Mouse (Mus musculus): ENCODE measurements around the gene Slc35g3. TPM values are rescaled to one million over a fixed set of nuclear protein-coding genes. Genes with fewer than 3 reads are reported as not detected.

Slc35g3 gene
- total and polyA plus RNA-seq, 3 experiments, result not detected

DNA sequence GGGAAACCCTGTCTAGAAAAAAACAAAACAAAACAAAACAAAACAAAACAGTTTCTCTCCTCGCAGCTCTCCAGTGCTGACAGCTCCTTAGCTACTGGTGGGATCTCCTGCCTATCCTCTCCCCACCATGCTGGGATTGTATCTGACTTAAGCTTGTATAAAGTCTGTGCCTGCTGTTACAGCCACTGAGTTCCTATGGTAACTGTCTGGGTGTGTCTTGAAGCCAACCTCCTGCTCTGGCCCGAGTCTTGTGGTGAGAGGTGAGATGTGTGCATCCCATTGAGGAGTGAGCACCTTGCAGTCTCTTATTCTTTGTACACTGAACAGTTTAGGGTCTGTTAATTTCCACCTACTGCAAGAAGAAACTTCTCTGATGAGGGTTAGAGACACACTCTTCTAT lies 38.7 kb downstream of the Slc35g3 start:
- TF ChIP-seq EP300 (IDR thresholded peaks at IDR 0.05; ENCODE audit: low read length), result no peak
- TF ChIP-seq ELF1 (IDR thresholded peaks at IDR 0.05; ENCODE audit: low read depth, low read length), result no peak
- no peak for TF ChIP-seq ETS1 (conservative IDR thresholded peaks at IDR 0.05; ENCODE audit: low read depth, low read length)
- no peak for TF ChIP-seq UBTF (IDR thresholded peaks at IDR 0.05; ENCODE audit: low read depth, low read length)
- TF ChIP-seq CHD2 (IDR thresholded peaks at IDR 0.05; ENCODE audit: low read length), result no peak
- TF ChIP-seq POLR2AphosphoS2 (IDR thresholded peaks at IDR 0.05; ENCODE audit: low read depth, low read length), result no peak
- TF ChIP-seq JUND (conservative IDR thresholded peaks at IDR 0.05; ENCODE audit: low read depth, low read length), result no peak
- TF ChIP-seq MXI1 (IDR thresholded peaks at IDR 0.05; ENCODE audit: low read depth, low read length), result no peak
- no peak overlapping the region for H3K4me3 ChIP-seq (replicated peaks in 1 of 3; ENCODE audit: low read depth in 2 of 3, low read length in 2 of 3, poor library complexity in 1 of 3)
- no peak for DNase-seq (ENCODE audit: extremely low read depth)
- H3K4me1 ChIP-seq (ENCODE audit: control insufficient read depth in 1 of 2, insufficient read depth in 2 of 2), result no peaks in the 10 kb centered on the region; a peak in 1 of 4 replicates
- no peaks in the 10 kb centered on the region for H3K27me3 ChIP-seq (replicated peaks)
- no peaks in the 10 kb centered on the region for H3K79me2 ChIP-seq (replicated peaks; ENCODE audit: control insufficient read depth, extremely low read depth, insufficient read depth, poor library complexity, severe bottlenecking)
- no peak overlapping the region for H3K9ac ChIP-seq (ENCODE audit: insufficient read depth, low read depth)
- no peak overlapping the region for H3K4me2 ChIP-seq (ENCODE audit: insufficient read depth, low read depth, poor library complexity, severe bottlenecking)
- dilution Hi-C loops (cut with MboI; ENCODE audit: extremely low pct_ligation_motif_present, extremely low pct_unique_long_range_greater_than_20kb, low sequenced_read_pairs) (no loop called here), in situ Hi-C loops (cut with MboI; ENCODE audit: low pct_ligation_motif_present, low pct_unique_long_range_greater_than_20kb, low sequenced_read_pairs) (no loop called here)
- H3K9me3 ChIP-seq (replicated peaks; ENCODE audit: low read length), result no peaks in the 10 kb centered on the region
- H3K27ac ChIP-seq (ENCODE audit: insufficient read depth, low read depth), result no peak overlapping the region
- H3K36me3 ChIP-seq (replicated peaks in 1 of 2; ENCODE audit: control insufficient read depth in 1 of 2, insufficient read depth in 1 of 2, low read length in 1 of 2), result no peaks in the 10 kb centered on the region

DNA sequence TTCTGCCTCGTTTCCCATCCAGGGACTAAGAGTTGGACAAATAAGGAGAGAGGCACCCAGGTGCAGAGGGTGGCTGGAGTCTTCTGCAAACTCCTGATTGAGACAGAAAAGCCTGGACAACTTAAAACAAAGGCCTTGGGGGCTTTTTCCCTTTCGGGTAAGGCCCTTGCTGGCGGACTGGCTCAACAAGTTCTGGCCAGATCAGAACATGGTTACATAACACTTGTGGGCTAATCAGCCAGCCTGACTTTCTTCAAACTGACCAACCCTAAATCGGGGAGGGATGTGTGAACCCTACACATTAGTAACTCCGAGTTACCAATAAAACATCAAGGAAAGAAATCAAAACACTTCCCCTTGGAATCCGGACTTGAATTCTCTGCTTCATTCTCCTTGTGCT lies 40.9 kb downstream of the Slc35g3 start:
- no peak overlapping the region for H3K27ac ChIP-seq (ENCODE audit: insufficient read depth, low read depth)
- H3K9ac ChIP-seq (ENCODE audit: insufficient read depth, low read depth), result no peak overlapping the region
- H3K4me1 ChIP-seq (ENCODE audit: control insufficient read depth in 1 of 2, insufficient read depth in 2 of 2), result no peaks in the 10 kb centered on the region; a peak in 1 of 4 replicates
- no peak for DNase-seq (ENCODE audit: extremely low read depth)
- in situ Hi-C loops (cut with MboI; ENCODE audit: low pct_ligation_motif_present, low pct_unique_long_range_greater_than_20kb, low sequenced_read_pairs) (no loop called here), dilution Hi-C loops (cut with MboI; ENCODE audit: extremely low pct_ligation_motif_present, extremely low pct_unique_long_range_greater_than_20kb, low sequenced_read_pairs) (no loop called here)
- no peak for TF ChIP-seq BHLHE40 (IDR thresholded peaks at IDR 0.05; ENCODE audit: low read depth, low read length)
- TF ChIP-seq UBTF (IDR thresholded peaks at IDR 0.05; ENCODE audit: low read depth, low read length), result no peak
- no peak for TF ChIP-seq JUN (IDR thresholded peaks at IDR 0.05; ENCODE audit: insufficient read depth, low read depth, low read length)
- TF ChIP-seq E2F4 (IDR thresholded peaks at IDR 0.05; ENCODE audit: insufficient replicate concordance, low read depth, low read length), result no peak
- no peak for TF ChIP-seq KAT2A (IDR thresholded peaks at IDR 0.05; ENCODE audit: insufficient replicate concordance, low read length)
- no peak for TF ChIP-seq RAD21 (IDR thresholded peaks at IDR 0.05; ENCODE audit: low read depth, low read length)
- TF ChIP-seq MXI1 (IDR thresholded peaks at IDR 0.05; ENCODE audit: low read depth, low read length), result no peak
- TF ChIP-seq CHD1 (IDR thresholded peaks at IDR 0.05; ENCODE audit: low read depth, low read length), result no peak
- no peak for TF ChIP-seq NRF1 (IDR thresholded peaks at IDR 0.05; ENCODE audit: low read depth, low read length)
- TF ChIP-seq MAX (IDR thresholded peaks at IDR 0.05; ENCODE audit: low read length), result no peak
- TF ChIP-seq MAZ (IDR thresholded peaks at IDR 0.05; ENCODE audit: low read depth, low read length), result no peak
- TF ChIP-seq TCF12 (IDR thresholded peaks at IDR 0.05; ENCODE audit: low read depth, low read length), result no peak
- no peak for TF ChIP-seq POLR2A (IDR thresholded peaks at IDR 0.05; ENCODE audit: low read depth, low read length)
- TF ChIP-seq PAX5 (IDR thresholded peaks at IDR 0.05; ENCODE audit: low read length), result no peak
- H3K79me2 ChIP-seq (replicated peaks; ENCODE audit: control insufficient read depth, extremely low read depth, insufficient read depth, poor library complexity, severe bottlenecking), result no peaks in the 10 kb centered on the region
- peaks cover 2% of the 10 kb centered on the region for H3K27me3 ChIP-seq (replicated peaks)
- H3K4me3 ChIP-seq (replicated peaks in 1 of 3; ENCODE audit: low read depth in 2 of 3, low read length in 2 of 3, poor library complexity in 1 of 3), result no peak overlapping the region
- no peak overlapping the region for H3K4me2 ChIP-seq (ENCODE audit: insufficient read depth, low read depth, poor library complexity, severe bottlenecking)
- no peaks in the 10 kb centered on the region for H3K9me3 ChIP-seq (replicated peaks; ENCODE audit: low read length)
- H3K36me3 ChIP-seq (replicated peaks in 1 of 2; ENCODE audit: control insufficient read depth in 1 of 2, insufficient read depth in 1 of 2, low read length in 1 of 2), result no peaks in the 10 kb centered on the region
